ENCODE assay signal across 12 mouse cellular contexts in genomic region chr2:38484556-38484955, GRCm38 (mm10). TPM values are rescaled to one million over a fixed set of nuclear protein-coding genes. Genes with fewer than 3 reads are reported as not detected.
DNase-seq lines count a peak whose midpoint lies in the region; ATAC-seq and TF ChIP-seq lines count a peak whose summit lies in the region.
"Had no signal": no experiment of that assay in that cellular context is flagged by ENCODE, and none has a peak within 500 bp of the region (broad histone marks: within the 10 kb centered on the region; RNA-seq: fewer than 3 reads in every experiment).

No protein-coding gene starts in this region.

- TF ChIP-seq CTCF in cerebellum, adult 2 months (IDR thresholded peaks at IDR 0.05; ENCODE audit: borderline replicate concordance, insufficient read depth, low read depth, low read length), result no peak

- peak; percentile 97 for DNase-seq in heart, adult 11 months
- DNase-seq in heart, postnatal 10 days, result no peak
- DNase-seq in testis, postnatal 14 days (ENCODE audit: low spot score), result peak; percentile 43
- no peak for DNase-seq in testis, postnatal 10 days (ENCODE audit: low spot score)
- DNase-seq in liver, embryonic 13.5 days, result no peak
- DNase-seq in cerebellum, adult 11-12 months, result no peak
- DNase-seq in cerebellum, adult 2 months, result no peak
- no peak for DNase-seq in spleen, postnatal 4 days (ENCODE audit: low spot score in 2 of 2)
- DNase-seq: adrenal gland, postnatal 36 days; cerebellum, postnatal 10 days; right cerebral cortex, postnatal 14 days had no signal

- no peaks in the 10 kb centered on the region for H3K36me3 ChIP-seq in liver, embryonic 13.5 days
- H3K36me3 ChIP-seq: forebrain, embryonic 15.5 days had no signal

- H3K4me1 ChIP-seq in liver, embryonic 13.5 days (replicated peaks), result peaks cover 37% of the 10 kb centered on the region
- H3K4me1 ChIP-seq in cerebellum, adult 2 months (ENCODE audit: control insufficient read depth, insufficient read depth, low read length), result peaks cover 7% of the 10 kb centered on the region
- H3K4me1 ChIP-seq: forebrain, embryonic 15.5 days had no signal

- 0 out of 2 replicates have a peak overlapping the region, but pooled peaks have one; percentile 1 for H3K9ac ChIP-seq in liver, embryonic 13.5 days
- H3K9ac ChIP-seq: forebrain, embryonic 15.5 days had no signal

- intact Hi-C loops in heart, postnatal 10 days (cut with DNase I), result no loop called here

- H3K27me3 ChIP-seq in liver, embryonic 13.5 days, result no peaks in the 10 kb centered on the region
- H3K27me3 ChIP-seq in cerebellum, adult 2 months (ENCODE audit: control insufficient read depth, insufficient read depth, low read length), result no peaks in the 10 kb centered on the region
- H3K27me3 ChIP-seq: forebrain, embryonic 15.5 days had no signal

- no peak overlapping the region for H3K4me2 ChIP-seq in liver, embryonic 13.5 days
- H3K4me2 ChIP-seq: forebrain, embryonic 15.5 days had no signal

- H3K9me3 ChIP-seq in liver, embryonic 13.5 days (replicated peaks), result no peaks in the 10 kb centered on the region
- H3K9me3 ChIP-seq: forebrain, embryonic 15.5 days had no signal

- no peak overlapping the region for H3K4me3 ChIP-seq in liver, embryonic 13.5 days (replicated peaks)
- no peak overlapping the region for H3K4me3 ChIP-seq in cerebellum, adult 2 months (replicated peaks; ENCODE audit: insufficient read depth, low read depth, low read length)
- H3K4me3 ChIP-seq: forebrain, embryonic 15.5 days had no signal

- 60% methylated on average over 11 of the region's 11 CpGs for WGBS in liver, embryonic 13.5 days (ENCODE audit: insufficient replicate concordance)
- 89% methylated on average over 11 of the region's 11 CpGs for WGBS in cerebellum, adult 2 months

- TF ChIP-seq POLR2A in cerebellum, adult 2 months (IDR thresholded peaks at IDR 0.05; ENCODE audit: borderline replicate concordance, insufficient read depth, low read length), result no peak

- H3K27ac ChIP-seq in liver, embryonic 13.5 days, result peak overlapping the region; percentile 64
- no peak overlapping the region for H3K27ac ChIP-seq in cerebellum, adult 2 months (ENCODE audit: insufficient read depth, low read length)
- H3K27ac ChIP-seq: forebrain, embryonic 15.5 days had no signal

- ATAC-seq in liver, embryonic 13.5 days (ENCODE audit: low read depth), result no peak
- ATAC-seq: forebrain, embryonic 15.5 days had no signal

RNA-seq across cellular contexts. Expression of gene Nek6, which starts 26.9 kb away (rescaled TPM):
- total RNA-seq in heart, postnatal 10 days (2021), result 10 to 100 TPM; 10.6 to 15.2 TPM
- polyA plus RNA-seq in liver, embryonic 13.5 days (2015; fragmentation: Nextera tagmentation; extraction: Ambion mirVana), result 29.9 and 38.3 TPM in 2 replicates
- 26.8 and 28.0 TPM in 2 replicates for polyA plus RNA-seq in cerebellum, adult 2 months (2012; rRNA removed)

Comparison
In these comparisons a context has a peak if more than half of its experiments do, and no peak if none do; other contexts are left out.
1. DNase-seq: peak in heart, adult 11 months (single experiment) and testis, postnatal 14 days (single experiment); none in heart, postnatal 10 days (0 of 2), testis, postnatal 10 days (single experiment), liver, embryonic 13.5 days (single experiment), cerebellum, adult 11-12 months (single experiment), cerebellum, adult 2 months (0 of 2) and spleen, postnatal 4 days (0 of 2).